Mouse (Mus musculus) common myeloid progenitor, adult 5-6 weeks (primary cell): ENCODE data around the gene Hip1r. TPM values are rescaled to one million over a fixed set of nuclear protein-coding genes. Genes with fewer than 3 reads are reported as not detected.

Source experiments
- ATAC-seq: replicated peaks from 2 replicates; pipeline ENCODE4 v1.8.0; 2016; ENCODE audit warnings: low read depth, mild to moderate bottlenecking, moderate TSS enrichment, inconsistent platforms; ENCODE audit not compliant: poor library complexity, severe bottlenecking
- total RNA-seq: library from RNA; stranded (forward); fragments of 200-1000, 187-1606 nt; gene quantifications from 2 replicates; pipeline ENCODE4 v1.2.3, GENCODE M21; 2017

Gene Hip1r
- total RNA-seq = 13.0 and 13.6 TPM in 2 replicates

DNA sequence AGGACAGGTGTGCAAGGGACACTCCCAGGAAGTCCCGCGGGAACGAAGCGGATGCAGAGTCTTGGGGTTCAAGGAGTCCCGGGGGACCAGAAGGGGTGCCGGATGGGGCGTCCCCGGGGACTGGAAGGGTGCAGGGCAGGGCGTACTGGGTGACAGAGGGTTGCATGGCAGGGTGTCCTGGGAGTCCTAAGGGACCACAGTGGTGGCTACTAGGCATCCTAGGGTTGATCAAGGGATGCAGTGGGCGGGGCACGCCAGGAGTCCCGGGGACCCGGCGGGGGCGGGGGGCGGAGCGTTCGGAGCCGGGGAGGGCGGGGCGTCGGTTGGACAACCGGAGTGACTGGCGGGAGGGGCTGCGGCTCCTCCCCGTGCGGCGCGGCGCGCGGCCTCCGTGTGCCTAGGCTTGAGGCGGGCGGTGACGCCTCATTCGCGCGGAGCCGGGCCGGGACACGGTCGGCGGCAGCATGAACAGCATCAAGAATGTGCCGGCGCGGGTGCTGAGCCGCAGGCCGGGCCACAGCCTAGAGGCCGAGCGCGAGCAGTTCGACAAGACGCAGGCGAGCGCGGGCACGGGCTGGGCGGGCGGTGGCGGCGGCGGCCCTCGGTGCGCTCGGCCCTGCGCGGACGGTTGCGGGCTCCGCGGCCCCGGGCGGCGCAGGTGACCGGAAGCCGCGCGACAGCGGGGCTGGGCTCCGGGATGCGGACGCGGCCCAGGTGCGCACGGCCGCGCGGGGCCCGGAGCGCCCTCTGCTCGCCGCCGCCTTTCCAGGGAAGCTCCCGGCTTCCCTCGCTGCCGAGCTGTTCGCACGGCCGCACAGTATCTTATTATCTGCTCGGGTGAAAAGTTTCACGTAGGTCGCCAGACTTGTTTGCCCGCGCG is at the start of gene Hip1r:
TSS of gene Hip1r (plus strand) at position 330 of the 880 bp plus-strand sequence.
- peak; percentile 37 for ATAC-seq

DNA sequence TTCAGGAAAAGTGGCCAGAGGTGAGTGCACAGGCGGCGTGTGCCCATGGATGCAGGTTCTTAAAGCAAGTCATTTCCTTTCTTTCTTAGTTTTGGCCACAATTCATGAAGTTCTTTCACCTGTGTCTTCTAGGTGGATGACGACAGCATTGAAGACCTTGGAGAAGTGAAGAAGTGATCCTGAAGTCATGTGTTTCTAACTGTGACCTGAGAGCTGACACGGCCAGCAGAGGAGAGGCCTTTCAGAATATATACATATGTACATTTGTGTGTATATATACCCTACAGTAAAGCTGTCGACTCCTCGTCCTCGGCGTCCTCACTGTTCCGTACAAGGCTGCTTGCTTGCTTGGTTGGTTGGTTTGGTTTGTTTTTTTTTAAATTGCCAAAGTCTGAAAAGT is 46.3 kb upstream of the Hip1r start, which contains the start of gene Gm43518:
TSS of gene Gm43518 (plus strand) at position 301 of the 400 bp plus-strand sequence.
- no peak for ATAC-seq

DNA sequence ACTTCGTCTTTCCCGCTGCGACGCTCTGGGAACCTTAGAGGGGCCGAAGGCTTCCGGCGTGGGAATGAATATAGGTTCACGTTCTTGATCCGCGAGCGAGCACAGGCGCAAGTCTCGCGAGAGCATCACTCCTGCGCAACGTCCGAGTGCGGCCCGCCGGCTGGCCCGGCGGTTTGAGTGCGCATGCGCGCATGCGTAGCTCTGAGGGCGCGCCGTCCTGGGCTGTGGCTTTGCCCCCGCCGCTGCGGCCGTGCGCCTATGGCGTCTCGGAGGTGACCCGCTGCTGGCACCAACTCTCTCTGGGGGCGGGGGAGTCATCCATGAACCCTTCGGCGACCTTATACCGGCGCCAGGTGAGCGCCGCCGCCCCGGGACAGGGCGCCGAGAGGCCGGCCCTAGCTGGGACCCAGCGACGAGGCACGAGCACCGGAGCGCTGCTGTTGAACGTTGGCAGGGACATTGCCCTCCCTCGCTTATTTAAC is 42.9 kb upstream of the Hip1r start, which contains the start of gene Ccdc62:
TSS of gene Ccdc62 (plus strand) at position 172 of the 482 bp plus-strand sequence.
- ATAC-seq = peak; percentile 88

DNA sequence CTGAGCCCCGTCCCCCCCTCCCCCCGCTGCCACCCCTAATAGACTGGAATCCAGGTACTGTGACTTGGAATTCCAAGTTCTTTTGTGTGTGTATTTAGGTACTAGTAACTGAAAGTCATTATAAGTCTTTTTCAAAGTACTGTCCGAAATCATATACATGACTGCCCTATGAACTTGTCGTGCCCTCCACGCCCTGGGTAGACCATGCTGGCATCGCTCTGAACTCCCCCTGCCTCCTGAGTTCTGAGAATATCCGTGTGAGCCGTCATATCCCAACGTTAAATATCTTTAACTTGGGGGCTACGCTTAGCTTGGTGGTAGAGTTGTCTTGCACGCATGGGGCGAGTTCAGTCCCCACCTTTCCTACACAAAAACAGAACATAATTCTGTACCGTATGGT is 42.3 kb upstream of the Hip1r start:
- ATAC-seq = no peak

DNA sequence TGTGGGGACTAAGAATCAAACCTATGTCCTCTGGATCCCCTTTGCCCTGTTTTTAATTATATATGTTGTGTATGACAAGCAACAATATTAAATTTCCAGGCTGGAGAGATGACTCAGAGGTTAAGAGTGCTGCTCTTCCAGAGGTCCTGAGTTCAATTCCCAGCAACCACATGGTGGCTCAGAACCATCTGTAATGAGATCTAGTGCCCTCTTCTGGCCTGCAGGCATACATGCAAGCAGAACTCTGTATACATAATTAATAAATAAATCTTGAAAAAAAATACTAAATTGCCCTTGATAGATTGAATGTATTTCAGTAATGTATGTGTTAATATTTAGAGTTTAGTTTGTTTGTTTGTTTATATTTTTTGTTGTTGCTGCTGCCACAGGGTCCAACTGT is 40.5 kb upstream of the Hip1r start:
- no peak for ATAC-seq

DNA sequence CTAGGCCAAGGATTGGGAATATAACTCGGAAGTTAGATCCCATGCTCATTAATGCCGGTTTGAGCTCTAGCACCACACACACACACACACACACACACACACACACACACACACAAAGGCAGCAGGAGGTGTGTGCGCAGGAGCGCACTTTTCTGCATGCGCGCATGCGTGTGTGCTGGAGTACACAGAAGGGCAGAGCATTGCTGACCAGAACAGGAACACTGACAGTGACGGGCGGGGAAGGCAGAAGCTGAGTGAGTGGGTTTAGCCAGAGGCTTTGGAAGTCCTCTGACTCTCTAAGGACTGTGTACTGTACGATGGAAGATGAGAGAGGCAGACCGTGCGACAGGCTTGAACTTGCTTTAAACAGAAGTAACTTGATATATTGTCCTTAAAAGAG is 39.9 kb upstream of the Hip1r start:
- ATAC-seq = no peak

DNA sequence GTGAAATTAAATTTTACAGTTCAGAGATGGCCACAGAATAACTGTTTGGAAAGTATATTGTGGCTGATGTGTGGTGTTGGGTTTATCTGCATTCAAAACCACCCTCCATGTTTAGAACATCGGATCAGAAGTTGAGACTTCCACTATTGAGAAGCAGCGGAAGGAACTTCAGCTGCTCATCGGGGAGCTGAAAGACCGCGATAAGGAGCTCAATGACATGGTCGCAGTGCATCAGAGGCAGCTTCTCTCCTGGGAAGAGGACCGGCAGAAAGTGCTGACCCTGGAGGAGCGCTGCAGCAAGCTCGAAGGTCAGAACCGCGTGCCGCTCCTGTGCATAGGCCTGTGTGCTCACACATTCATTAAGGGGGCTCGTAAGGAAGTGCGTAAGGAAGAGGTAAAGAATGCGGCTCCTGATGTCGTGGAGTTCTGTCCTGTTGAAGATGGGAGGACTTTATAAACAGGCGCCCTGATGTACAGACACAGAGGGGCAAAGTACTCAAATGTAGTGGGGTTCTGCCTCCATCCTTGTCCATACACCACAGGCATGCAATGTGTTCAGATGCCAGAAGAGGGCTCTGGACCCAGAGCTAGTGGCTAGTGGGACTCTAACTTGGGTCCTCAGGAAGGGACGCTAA is 39.4 kb upstream of the Hip1r start:
- ATAC-seq = peak; percentile 40; the same call in 1 of the 2 replicates

DNA sequence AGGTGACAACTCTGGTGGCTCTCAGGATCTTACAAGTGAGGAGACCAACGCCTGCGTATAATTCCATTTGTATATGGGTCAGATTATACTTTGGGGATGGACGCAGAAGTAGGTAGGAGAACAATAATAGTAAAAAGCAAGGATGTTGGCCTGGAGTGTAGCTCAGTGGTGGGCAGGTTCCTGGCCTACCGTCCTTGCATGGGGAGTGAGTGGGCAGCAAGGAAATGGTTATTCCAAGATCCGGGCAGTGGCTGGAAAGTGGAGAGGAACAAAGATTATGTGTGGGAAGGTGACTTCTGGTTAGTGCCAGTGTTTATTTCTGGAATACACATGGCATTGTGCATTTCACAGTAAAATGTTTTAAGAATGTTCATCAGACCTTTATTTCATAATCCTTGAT is 37.5 kb upstream of the Hip1r start:
- ATAC-seq = no peak

DNA sequence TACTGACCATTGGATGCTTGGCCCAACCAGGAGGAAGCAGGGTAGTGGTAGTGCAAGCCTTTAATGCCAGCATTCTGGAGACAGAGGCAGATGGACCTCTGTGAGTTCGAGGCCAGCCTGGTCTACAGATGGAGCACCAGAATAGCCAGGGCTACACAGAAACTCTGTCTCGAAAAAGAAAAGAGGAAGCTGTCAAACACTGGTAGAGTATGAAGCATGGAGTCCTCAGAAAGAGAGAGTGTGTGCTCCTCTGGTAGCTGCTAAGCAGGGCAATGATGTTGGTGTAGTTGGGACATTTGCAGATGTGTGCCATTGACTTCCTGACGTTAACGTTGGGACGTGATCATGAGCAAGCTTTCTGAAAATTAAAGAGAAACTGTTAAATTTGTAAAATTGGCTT is 34.9 kb upstream of the Hip1r start:
- ATAC-seq = peak; percentile 69

DNA sequence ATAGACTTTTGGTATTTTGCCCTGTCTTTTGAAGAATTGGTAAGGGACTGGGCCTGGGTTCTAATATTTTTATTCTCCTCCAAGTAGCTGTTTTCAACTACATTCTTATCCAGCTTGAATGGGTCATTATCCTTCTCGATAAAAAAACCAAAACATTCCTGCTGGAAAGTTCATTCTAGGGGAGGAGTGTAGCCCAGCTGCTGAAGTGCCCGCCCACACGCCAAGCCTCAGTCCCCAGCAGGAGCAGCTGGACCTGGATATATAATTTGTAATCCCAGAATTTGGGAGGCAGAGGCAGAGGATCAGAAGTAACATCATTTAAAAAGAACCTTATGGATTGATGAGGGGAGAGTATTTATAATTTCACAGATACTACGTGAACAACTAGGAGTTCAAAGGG is 26.9 kb upstream of the Hip1r start:
- no peak for ATAC-seq

DNA sequence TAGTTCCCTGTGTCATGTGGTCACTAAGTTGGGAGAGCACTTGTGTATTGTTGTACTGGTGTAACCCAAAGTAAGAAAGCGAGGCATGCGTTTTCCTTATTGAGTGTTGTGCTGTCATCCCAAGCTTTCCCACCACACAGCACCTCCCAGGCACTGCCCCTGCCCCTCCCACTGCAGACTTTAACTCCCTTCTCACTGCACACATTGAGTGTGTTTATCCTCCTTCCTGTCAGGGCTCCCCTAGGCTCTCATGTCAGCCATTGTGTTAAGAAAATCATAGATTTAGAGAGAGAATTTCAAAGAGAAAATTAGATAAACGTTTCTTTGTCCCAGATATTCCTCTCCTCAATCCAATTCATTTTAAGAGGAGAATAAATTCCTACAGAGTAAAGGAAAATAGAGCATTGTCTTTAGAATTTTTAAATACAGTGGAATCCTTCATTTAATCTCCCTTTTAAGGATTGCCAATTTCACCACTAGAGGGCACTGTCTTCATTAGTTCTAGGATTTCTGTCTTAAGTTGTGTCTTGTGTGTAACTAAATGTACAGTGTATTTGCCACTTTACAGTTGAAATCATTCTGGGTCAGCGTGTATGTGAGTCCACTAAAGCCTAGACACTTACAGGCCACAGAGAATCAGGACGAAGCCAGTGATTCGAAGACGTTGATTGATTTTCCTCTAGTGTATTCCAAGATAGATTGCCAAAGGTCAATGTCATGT is 26.2 kb upstream of the Hip1r start:
- peak; percentile 50; the same call in 1 of the 2 replicates for ATAC-seq

DNA sequence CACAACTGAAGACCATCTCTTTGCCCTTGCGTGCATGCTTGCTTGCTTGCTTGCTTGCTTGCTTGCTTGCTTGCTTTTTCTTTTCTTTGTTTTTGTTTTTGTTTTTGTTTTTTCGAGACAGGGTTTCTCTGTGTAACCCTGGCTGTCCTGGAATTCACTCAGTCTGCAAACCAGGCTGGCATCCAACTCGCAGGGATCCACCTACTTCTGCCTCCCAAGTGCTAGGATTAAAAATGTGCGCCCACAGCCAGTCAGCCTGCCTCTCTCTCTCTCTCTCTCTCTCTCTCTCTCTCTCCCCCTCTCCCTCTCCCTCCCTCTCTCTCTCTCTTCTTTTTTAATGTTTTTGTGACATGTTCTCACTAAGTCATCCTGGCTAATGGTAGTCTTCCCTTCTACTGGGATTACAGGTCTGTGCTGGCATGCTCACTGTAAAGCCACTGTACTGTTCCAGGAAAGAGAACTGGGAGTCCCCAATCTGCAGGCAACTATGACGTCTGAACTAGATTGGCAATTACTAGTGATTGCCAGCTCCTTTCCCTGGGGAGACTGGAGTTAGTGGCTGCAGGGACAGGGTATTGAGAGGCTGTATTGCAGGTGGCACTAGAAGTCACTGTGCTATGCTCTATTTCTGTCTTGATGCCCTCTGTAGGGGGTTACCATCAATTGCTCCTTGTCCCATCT is 20.9 kb upstream of the Hip1r start:
- no peak for ATAC-seq

DNA sequence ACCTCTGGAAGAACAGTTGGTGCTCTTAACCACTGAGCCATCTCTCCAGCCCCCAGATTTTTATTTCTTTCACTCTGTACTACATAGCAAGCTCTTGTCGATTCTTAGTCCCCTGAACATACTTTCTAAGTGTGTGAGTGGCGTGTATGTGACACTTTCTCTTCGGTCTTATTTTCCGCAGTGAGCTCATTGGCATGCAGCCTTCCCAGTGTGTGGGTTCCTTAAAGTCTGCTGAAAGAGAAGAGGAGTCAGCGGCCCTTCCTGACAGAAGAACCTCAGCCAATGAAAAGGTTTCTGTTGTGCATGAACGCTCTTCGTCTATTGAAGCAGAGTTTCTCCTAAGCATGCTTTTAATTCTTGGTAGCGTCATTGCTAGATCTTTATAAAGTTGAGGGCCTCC is 16.2 kb upstream of the Hip1r start:
- ATAC-seq = no peak

DNA sequence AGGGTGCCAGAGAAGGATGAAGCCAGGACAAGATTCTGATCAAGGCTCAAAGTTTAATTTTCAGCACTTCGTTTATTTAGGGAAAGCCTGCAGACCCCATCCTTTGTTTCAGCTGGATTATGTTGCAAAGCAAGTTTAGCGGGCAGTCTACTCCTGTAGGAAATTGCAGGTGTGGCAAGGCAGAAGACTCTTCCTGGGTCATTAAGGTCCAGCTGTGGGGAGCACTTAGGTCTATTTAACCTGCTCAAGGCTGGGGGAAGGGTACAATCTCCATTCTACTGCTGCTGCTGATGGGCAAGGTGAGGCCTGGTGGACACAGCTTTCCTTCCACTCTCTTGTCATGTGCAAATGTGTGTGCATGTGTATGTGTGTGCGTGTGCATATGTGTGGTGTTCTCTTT is 14.4 kb upstream of the Hip1r start:
- no peak for ATAC-seq

DNA sequence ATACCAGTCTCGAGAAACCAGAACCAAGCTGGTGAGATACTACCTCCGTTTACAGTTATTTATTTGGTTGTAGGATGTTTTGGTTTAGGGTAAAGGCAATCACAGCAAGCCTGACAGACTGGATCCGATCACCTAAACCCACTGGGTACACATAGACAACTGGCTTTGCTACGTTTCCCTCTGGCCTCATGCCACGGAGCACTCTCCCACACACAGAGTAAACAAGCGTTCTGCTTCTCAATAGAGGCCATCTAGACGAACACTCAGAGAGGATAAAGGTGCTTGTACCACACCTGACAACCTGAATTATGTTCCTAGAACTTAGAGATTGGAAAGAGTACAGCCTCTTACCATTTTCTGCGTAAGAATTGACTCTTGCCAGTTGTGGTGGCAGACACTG is 13.3 kb upstream of the Hip1r start:
- ATAC-seq = no peak

DNA sequence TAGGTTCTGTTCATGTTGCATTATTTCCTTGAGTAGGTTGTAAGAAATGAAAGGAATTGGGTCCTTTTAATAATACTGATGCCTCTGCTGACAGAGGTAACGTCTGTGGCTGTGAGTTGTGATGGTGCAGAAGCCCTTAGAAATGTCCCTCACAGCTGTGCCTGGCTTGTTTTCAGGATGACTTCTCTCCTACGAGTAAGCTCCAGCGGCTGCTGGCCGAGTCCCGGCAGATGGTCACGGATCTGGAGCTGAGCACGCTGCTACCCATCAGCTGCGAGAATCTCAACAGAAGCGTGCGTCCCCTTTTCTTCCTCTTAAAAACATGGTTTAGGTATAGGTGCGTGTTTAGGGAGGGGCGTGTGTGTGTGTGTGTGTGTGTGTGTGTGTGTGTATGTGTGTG is 12.4 kb upstream of the Hip1r start:
- no peak for ATAC-seq

DNA sequence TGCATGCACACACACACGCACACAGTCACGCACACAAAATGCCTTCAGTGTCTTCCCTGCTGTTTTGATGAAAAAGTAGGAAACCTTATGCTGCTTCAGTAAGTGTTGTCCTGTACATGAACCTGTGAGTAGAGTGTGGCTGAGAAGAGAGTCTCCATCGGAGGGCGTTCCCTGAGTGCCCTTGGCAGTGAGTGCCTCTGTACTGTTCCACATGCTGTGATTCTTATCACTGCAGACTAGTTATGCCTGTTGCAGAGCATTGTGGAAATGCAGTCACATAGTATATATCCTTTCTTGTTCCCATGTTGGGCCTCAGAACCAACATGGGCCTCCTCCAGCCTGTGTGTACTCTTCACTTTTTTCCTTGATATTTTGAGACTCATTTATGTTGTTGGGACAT is 9.2 kb upstream of the Hip1r start:
- no peak for ATAC-seq

DNA sequence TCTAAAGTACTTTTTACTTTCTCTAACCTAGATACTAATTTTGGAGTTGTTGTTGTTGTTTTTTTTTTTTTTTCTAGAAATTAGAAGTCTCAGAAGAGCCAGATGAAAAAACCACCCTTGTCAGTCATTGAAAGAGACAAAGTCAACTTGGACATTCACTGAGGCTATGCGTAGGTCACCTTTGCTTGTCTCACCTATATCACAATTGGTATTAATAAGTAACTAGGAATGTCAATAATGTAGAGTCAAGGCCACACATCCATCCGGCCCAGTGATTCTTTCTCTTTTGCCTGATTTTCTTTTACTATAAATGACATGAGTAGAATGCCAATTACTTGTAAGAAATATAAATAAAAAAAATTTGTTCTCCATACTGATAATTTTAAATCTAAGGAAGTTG is 6.7 kb upstream of the Hip1r start:
- ATAC-seq = no peak

DNA sequence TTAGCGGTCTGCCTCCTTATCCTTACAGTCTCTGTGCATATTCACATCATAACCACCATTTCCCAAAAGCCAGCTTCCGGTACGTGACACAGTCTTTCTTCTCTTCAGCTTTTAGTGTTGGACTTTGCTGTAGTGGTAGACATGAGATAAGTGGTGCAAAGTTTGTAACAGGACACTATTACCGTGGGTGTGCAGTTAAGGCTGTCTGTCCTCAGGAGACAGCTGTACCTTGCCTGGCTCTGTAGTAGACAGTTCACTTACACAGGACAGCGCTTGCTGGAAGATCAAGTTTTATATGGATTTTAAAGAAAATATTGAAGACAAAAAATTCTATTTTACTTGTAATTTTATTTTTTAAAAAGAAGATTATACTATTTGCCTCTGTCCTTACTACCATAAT is 5.0 kb upstream of the Hip1r start:
- ATAC-seq = no peak

DNA sequence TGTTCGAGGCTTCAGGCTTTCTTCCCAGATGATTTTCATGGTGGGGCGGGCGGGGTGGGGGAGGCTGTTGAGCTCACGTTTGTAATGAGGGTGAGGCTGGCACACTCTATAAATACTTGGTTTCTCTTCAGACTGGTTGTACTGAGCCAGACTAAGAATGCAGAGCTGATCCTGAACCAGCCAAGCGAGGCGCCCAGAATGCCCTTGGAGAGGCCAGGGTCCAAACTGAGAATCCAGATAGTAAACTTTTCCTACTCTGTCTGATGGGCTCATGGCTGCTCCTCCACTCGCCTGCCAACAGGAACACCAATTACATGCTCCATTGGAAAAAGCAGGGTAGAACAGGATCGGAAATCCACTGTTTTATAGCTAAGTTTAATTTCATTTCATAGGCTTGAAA is 4.2 kb upstream of the Hip1r start:
- no peak for ATAC-seq
